Mouse (Mus musculus): ENCODE measurements around the gene Tlr4. TPM values are rescaled to one million over a fixed set of nuclear protein-coding genes. Genes with fewer than 3 reads are reported as not detected.

The Tlr4 gene
- 0.55 and 1.5 TPM in 2 replicates for polyA plus RNA-seq (2012)

GRCm38 (mm10) chr4:66827463-66828162, at the start of gene Tlr4:
Gene Tlr4 (plus strand): TSS chr4:66827584.

All from megakaryocyte-erythroid progenitor cell, adult 5 weeks (primary cell).